Mouse (Mus musculus) ovary, postnatal 36 days (tissue): Measurements from ENCODE around the gene Ssh1.

Experiments
- DNase-seq: peaks from one replicate; pipeline ENCODE4 v3.0.0; 2022; ENCODE audit warnings: low spot score, mixed read lengths

The Ssh1 gene

DNA sequence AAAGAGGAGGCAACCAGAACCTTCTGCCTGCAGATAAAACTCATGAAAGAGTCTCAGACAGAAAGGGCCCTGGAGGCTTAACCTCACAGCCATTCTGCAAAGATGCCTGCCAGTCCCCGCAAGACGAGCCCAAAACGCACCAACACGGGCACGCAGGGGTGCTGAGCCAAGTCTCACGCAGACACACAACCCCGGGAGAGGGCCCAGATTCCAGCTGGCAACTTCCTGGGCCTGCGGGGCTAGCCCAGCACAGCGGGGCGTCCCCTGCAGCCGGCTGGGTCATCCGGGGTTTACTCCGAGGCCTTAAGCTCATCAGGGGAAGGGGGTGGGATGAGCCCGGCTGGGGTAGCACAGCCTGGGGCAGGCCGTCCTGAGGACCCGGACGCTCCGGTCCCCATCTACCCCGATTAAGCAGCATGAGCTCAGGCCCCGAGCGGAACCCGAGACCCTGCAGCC is 635 bp downstream of the Ssh1 start:
- peak; percentile 58 for DNase-seq

DNA sequence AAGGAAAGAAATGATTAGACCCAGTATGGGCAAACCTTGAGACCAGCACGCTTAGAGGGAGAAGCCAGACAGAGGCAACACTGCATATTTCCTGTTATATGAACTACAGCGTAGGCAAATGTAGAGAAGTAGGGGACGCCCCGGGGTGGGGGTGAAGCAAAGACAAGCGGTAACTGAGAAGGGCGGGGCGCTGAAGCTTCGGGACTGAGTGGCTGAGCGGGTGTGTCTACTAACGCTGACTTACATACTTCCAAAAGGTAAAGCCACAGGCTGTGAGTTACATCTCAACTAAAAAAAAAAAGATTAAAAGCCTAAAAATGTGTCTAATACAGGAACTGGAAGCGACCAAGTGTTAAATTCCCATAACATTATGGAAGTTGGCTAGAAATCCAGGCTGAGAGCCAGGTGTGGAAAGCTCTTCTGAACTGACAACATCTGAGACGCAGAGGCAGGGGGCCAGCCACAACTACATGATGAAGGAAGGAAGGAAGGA is 1.3 kb downstream of the Ssh1 start:
- DNase-seq: no peak

DNA sequence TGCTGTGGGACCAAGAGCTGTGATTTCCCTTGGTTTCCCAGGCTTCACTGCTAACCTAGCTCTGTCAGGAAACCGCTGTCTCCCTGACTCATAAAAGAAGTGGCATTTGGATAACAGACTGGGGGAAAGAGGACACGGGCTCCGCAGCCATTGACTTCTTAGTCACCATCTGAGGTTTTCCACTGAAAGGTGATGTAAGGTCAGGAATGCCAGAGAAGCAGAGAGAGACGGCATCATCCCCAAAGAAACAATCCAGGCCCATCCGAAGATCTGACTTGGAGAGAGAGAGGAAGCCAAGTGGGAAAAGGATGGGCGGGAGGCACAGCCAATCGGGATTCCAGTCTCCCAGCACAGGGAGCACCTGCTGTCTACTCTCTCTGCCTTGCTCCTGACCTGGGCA is 2.6 kb downstream of the Ssh1 start:
- no peak for DNase-seq

- DNase-seq: no peak
Measured at GRCm38 (mm10) chr5:113990593-113990992, 3.1 kb downstream of the Ssh1 start.

DNA sequence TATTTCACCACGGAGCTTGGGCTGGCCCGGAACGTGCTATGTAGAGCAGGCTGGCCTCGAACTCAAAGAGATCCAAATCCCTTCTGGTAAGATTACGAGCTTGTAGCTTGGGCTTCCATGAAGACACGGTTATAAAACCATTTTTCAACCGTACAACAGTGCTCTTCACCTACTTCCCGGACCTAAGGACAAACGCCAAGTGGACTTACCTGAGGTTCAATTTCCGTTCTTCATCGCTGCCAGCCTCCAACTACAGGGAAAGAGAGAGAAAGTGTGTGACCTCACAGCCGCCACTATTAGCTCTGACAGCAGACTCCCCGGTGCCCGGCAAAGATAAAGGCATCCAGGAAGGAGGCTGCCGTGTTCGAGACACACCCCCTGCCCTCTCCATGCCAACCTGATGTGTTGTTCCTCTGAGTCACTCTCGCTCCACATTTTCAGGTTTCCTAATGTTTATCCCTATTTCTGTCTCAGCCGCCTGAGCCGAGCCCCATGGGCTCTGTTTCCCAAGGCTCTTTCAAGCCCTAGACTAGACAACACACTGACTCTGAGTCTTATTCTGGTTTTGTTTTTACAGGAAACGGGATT is 4.2 kb downstream of the Ssh1 start:
- no peak for DNase-seq

DNA sequence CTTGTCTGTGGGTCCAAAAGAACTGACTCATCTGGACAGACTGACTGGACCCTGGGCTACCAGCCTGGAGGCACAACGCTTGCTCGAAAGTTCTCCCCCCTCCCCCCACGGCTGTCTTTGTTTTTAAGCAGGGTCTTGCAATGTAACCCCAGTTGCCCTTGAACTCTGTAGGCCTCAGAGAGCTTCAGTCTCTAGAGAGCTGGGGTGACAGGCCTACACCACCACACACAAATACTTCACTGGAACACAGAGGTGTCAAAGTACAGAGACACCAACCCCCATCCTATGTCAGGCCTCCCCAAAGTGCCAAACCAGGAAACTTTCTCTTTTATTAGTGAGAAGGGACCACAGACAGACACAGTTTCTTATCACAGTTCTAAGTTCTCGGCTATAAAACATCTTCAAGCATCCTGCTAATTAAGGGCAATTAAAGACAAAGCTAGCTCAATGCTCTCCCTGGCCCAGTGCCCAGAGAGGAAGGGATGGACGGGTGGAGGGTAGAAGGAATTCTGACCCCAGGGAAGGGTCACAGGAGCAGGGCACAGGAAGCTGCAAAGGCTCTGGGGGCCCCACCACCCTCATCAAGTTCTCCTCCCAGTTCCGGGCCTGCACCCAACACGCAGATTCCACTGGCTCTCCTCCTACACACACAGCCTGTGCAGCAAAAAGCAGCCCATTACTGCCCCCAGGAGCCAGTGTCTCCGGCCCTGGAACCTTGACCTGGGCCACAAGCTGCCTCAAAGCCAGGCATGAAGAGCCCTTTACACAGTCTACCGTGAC is 7.3 kb downstream of the Ssh1 start:
- DNase-seq: peak; percentile 51

DNA sequence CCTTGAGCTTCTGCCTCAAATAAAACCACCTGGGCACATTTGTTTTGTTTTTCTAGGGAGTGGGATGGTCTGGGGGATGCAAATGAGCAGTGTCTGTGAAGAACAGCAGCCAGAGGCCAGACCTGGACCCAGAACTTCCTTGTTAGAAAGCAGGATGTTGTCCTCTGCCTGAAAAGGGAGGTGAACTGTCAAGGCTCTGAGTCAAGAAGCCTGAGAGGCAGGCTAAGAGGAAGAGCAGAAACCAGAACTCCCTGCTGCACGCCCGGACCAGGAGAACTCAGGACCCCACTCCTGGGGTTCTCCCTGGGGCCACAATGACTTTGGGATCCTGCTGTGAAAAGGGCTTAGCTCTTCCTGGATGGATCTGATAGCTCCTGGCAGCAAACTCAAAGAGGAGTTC is 8.0 kb downstream of the Ssh1 start:
- DNase-seq: no peak

DNA sequence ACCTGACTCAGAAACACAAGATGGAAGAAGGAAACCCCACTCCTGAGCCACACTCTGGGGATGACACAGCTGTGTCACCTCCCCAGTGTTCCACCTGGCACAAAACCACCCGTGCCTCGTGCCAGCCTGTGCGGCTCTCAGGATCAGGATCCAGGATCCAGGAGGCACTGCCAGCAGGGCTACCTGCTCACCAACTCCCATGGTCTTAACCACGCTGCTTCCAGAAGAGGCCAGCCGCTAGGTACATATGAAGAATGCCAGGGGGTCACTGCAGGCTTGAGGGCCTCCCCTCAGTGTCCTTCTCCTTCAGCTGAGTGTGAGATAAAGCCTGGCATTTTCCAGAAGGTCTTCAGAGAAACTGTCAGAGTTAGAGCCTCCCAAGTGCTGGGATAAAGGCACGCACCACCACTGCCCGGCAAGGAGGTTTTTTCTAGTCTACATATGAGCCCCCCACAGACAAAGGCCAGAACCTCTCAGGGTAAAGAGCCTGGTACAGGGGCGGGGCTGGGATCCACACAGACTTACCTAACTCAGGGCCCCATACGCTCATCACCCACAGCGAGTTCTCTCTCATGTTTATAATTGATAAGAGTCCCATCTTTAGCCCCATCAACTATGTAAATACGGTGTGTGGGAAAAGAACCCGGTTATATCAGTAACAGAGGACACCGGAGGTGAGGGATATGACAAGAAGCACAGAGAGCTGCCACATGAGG is 9.5 kb downstream of the Ssh1 start:
- no peak for DNase-seq

- no peak for DNase-seq
Measured at GRCm38 (mm10) chr5:113983541-113983940, 10.2 kb downstream of the Ssh1 start.

GRCm38 (mm10) chr5:113981843-113982242 is 11.9 kb downstream of the Ssh1 start:
- DNase-seq: no peak

GRCm38 (mm10) chr5:113981171-113981570 is 12.5 kb downstream of the Ssh1 start:
- DNase-seq: no peak

GRCm38 (mm10) chr5:113980511-113980910 is 13.2 kb downstream of the Ssh1 start:
- DNase-seq: no peak

DNA sequence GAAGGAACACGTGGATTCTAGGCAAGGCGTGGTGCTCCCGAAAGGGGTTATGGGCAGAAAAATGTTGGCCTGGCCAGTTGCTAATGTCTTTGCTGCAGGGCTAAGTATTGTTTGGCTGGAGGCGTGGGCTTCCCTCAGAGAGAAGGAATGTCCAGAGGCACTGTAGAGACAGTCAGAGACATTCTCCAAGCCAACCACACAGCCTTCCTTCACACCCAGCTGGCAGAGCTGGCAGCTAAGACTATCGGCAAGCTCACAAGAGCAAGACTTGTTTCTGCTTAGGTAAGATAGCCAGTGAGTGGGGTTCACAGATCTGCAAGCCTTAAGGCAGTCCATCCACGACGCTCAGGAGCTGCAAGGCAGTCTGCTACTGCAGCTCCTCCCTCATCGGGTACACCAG is 16.4 kb downstream of the Ssh1 start:
- DNase-seq: no peak

- DNase-seq: no peak
Measured at GRCm38 (mm10) chr5:113976597-113976996, 17.1 kb downstream of the Ssh1 start.

- DNase-seq: peak; percentile 48
Measured at GRCm38 (mm10) chr5:113975538-113976215, 18.0 kb downstream of the Ssh1 start.

- no peak for DNase-seq
Measured at GRCm38 (mm10) chr5:113974576-113974975, 19.1 kb downstream of the Ssh1 start.

DNA sequence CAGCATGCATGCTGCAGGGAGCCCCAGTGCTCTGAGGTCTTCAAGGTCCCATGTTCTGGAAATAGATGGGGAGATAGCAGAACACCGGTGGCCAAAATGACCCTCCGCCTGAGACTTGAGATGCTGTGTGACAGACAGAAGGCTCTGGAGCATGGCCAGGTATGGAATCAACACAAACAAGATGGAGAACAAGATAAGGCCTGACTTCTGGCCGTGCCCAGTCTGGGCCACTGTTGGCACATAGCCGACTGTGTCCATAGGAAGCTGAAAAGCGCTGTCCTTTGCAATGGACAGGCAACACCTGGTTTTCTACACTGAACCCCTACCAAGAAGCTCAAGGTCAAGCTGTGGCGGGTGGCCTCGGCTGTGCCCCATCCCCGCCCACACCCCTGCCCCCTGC is 19.9 kb downstream of the Ssh1 start:
- no peak for DNase-seq

- no peak for DNase-seq
Measured at GRCm38 (mm10) chr5:113972589-113973515, 20.8 kb downstream of the Ssh1 start.

DNA sequence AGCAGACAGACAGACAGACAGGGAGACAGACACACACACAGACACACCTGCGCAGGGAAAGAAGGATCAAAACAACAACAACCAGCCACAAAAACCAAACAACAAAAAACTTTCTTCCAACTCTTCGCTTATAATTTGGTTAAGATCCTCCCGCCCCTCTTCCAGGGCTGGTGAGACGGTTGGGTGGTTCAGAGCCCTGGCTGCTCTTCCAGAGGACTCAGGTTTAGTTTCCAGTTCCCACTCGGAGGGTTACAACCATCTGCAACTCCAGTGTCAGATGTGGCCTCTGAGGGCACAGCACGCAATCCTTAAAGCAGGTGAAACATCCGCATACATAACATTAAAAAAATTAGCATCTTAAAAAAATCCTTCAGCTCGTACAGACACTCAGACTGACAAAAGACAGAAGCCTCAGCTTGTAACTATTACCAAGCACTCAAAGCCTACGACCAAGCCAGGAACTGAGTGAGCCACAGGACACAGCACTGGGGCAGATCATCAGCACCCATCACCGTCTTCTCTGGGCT is 22.2 kb downstream of the Ssh1 start:
- DNase-seq: no peak

DNA sequence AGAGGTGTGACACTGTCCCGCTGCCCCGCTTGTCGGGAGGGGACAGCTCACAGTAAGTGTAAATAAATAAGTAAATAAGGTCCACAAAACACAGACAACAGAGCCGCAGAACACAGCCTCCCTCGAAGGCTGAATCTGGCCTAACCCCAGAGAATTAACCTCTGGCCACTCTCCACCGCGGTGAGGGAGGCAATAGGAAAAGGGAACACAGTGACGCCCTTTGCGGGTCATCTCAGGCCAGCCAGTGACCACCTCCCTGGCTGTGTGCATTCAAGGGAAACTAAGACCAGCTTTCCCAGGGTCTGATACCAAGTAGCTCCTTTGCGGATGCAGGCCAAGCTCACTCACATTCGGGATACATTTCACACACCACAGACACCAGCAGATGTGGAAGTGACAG is 25.3 kb downstream of the Ssh1 start:
- DNase-seq: no peak
